Mouse (Mus musculus) right cerebral cortex, postnatal 10 days (tissue): Measurements from ENCODE around the gene Abcc2.
A peak's percentile ranks its signal among the peaks of the same experiment; 100 is the strongest.

ENCODE experiments used
- DNase-seq, 2 experiments: peaks; one replicate each; pipeline ENCODE4 v3.0.0; 2021; ENCODE audit warnings: low spot score in 2 of 2

Abcc2 gene

GRCm38 (mm10) chr19:43781980-43782379, at the start of gene Abcc2:
TSS of gene Abcc2 (plus strand) at chr19:43782192.
- DNase-seq = no peak

GRCm38 (mm10) chr19:43738409-43738808, 43.6 kb upstream of the Abcc2 start:
- no peak for DNase-seq

GRCm38 (mm10) chr19:43743401-43743800, 38.6 kb upstream of the Abcc2 start:
- DNase-seq = no peak

- no peak for DNase-seq
Observed at GRCm38 (mm10) chr19:43745740-43746139, 36.3 kb upstream of the Abcc2 start.

GRCm38 (mm10) chr19:43747877-43748276, 34.1 kb upstream of the Abcc2 start:
- DNase-seq = no peak

GRCm38 (mm10) chr19:43750008-43750407, 32.0 kb upstream of the Abcc2 start:
- DNase-seq = no peak

- peak; percentile 97 to 98 for DNase-seq
Observed at GRCm38 (mm10) chr19:43752489-43753225, 29.3 kb upstream of the Abcc2 start, which contains the start of the genes Cutc and Cox15. TSS of gene Cutc (plus strand) at chr19:43752996. TSS of gene Cox15 (minus strand) at chr19:43753000.

GRCm38 (mm10) chr19:43753226-43753835, 28.7 kb upstream of the Abcc2 start:
- peak; percentile 91 for DNase-seq

- no peak for DNase-seq
Observed at GRCm38 (mm10) chr19:43754237-43754636, 27.8 kb upstream of the Abcc2 start.

- DNase-seq = no peak
Observed at GRCm38 (mm10) chr19:43754872-43755271, 27.1 kb upstream of the Abcc2 start.

- peak in 1 of 2 experiments; percentile 74 for DNase-seq
Observed at GRCm38 (mm10) chr19:43760504-43760903, 21.5 kb upstream of the Abcc2 start.

- DNase-seq = no peak
Observed at GRCm38 (mm10) chr19:43761543-43762256, 20.3 kb upstream of the Abcc2 start.

GRCm38 (mm10) chr19:43762410-43762809, 19.6 kb upstream of the Abcc2 start:
- no peak for DNase-seq

- DNase-seq = no peak
Observed at GRCm38 (mm10) chr19:43766451-43766850, 15.5 kb upstream of the Abcc2 start.

GRCm38 (mm10) chr19:43767549-43768322, 14.3 kb upstream of the Abcc2 start:
- DNase-seq = no peak

- no peak for DNase-seq
Observed at GRCm38 (mm10) chr19:43769366-43769960, 12.5 kb upstream of the Abcc2 start.

GRCm38 (mm10) chr19:43770584-43770983, 11.4 kb upstream of the Abcc2 start:
- DNase-seq = no peak

GRCm38 (mm10) chr19:43771499-43771969, 10.5 kb upstream of the Abcc2 start:
- no peak for DNase-seq

- DNase-seq = no peak
Observed at GRCm38 (mm10) chr19:43772311-43772710, 9.7 kb upstream of the Abcc2 start.

GRCm38 (mm10) chr19:43775433-43775832, 6.6 kb upstream of the Abcc2 start:
- DNase-seq = no peak

- no peak for DNase-seq
Observed at GRCm38 (mm10) chr19:43776561-43776960, 5.4 kb upstream of the Abcc2 start.
